Mouse (Mus musculus) liver, postnatal 0 days (tissue): ENCODE data around the gene Rasgef1b.

Experiments used
- CTCF ChIP-seq: sonication (generic); IDR thresholded peaks from 2 replicates; pipeline ENCODE4 v1.5.1; 2016; ENCODE audit warnings: antibody characterized with exemption, low read depth
- EP300 ChIP-seq: IDR thresholded peaks from 2 replicates; pipeline ENCODE4 v1.6.1; 2016; ENCODE audit warnings: antibody characterized with exemption, low read depth, mild to moderate bottlenecking

DNA sequence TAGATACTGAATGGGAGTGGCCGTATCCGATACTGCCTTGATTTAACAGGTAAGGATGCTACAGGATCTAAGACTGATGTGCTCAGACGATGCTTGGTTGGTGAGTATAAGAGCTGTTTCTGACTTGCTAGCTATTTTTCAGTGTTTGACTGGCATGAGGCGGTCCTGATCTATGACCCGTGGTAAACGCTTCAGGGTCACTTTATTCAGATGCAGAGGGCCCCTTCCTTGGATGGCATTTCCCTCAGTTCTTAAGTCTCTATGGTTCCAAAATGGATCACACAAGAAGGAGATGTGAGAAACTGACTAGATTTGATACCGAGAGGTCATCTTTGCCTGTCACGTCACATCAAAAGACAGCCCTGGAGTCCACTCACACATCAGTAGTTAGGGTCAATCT is 343.1 kb downstream of the Rasgef1b start:
- TF ChIP-seq CTCF (no peak), EP300 (no peak)
